Mouse (Mus musculus) C2C12 (cell line): ENCODE results near the gene Pde7b. TPM values are rescaled to one million over a fixed set of nuclear protein-coding genes. Genes with fewer than 3 reads are reported as not detected.
"Not testable (repeated sequence)": the region's sequence is repeated elsewhere in the genome, so short reads cannot be mapped to it uniquely, and the experiment has no call there.

Source experiments
- H3K27me3 ChIP-seq: one replicate; pipeline ENCODE4 v1.6.1; 2011; ENCODE audit not compliant: control insufficient read depth, insufficient read depth, insufficient read length
- H3K36me3 ChIP-seq: one replicate; pipeline ENCODE4 v1.6.1; 2011; ENCODE audit not compliant: control insufficient read depth, insufficient read depth
- H3K4me3 ChIP-seq: one replicate; pipeline ENCODE4 v1.5.1; 2011; ENCODE audit warnings: mild to moderate bottlenecking, control low read depth; ENCODE audit not compliant: poor library complexity, insufficient read depth, severe bottlenecking
- H3K79me2 ChIP-seq: one replicate; pipeline ENCODE4 v1.6.1; 2011; ENCODE audit not compliant: control insufficient read depth, insufficient read depth
- H3K79me3 ChIP-seq: one replicate; pipeline ENCODE4 v1.6.1; 2011; ENCODE audit warnings: low read depth, control low read depth
- H3ac ChIP-seq: one replicate; pipeline ENCODE3; 2011; ENCODE audit warnings: low read depth; ENCODE audit not compliant: control insufficient read depth, insufficient read length
- CEBPB ChIP-seq: IDR thresholded peaks from one replicate; pipeline ENCODE4 v1.6.1; 2011; ENCODE audit warnings: low read depth, mild to moderate bottlenecking, control low read depth, moderate library complexity
- CTCF ChIP-seq: IDR thresholded peaks from one replicate; pipeline ENCODE4 v1.5.1; 2011; ENCODE audit not compliant: control insufficient read depth, insufficient read depth, insufficient read length
- FOSL1 ChIP-seq: IDR thresholded peaks from one replicate; pipeline ENCODE4 v1.8.0; 2011; ENCODE audit warnings: mild to moderate bottlenecking, low read length; ENCODE audit not compliant: poor library complexity, insufficient read depth, severe bottlenecking
- MAX ChIP-seq: IDR thresholded peaks from one replicate; pipeline ENCODE4 v1.6.1; 2011; ENCODE audit warnings: mild to moderate bottlenecking, control low read depth
- MYOD1 ChIP-seq: IDR thresholded peaks from one replicate; pipeline ENCODE4 v1.6.1; 2011; ENCODE audit warnings: low read depth; ENCODE audit not compliant: control insufficient read depth, insufficient read length
- MYOG ChIP-seq: IDR thresholded peaks from one replicate; pipeline ENCODE4 v1.6.1; 2011; ENCODE audit not compliant: control insufficient read depth, insufficient read length; ENCODE audit errors: extremely low read depth
- USF1 ChIP-seq: IDR thresholded peaks from one replicate; pipeline ENCODE4 v1.6.1; 2011; ENCODE audit warnings: low read depth, mild to moderate bottlenecking, control low read depth, moderate library complexity
- polyA plus RNA-seq: library from polyadenylated mRNA; unstranded; fragments of >200 nt; fragmentation: generic; extraction: Trizol; gene quantifications from one replicate; pipeline ENCODE4 v1.2.1, GENCODE M21; 2012; ENCODE audit warnings: missing spikeins

The Pde7b gene
- polyA plus RNA-seq, 1 experiment: 0.06 TPM

- Histone ChIP-seq H3ac (no peak overlapping the region), H3K36me3 (no peaks in the 10 kb centered on the region), H3K79me3 (no peaks in the 10 kb centered on the region), H3K27me3 (no peaks in the 10 kb centered on the region), H3K4me3 (no peak overlapping the region), H3K79me2 (no peaks in the 10 kb centered on the region)
- no peak for TF ChIP-seq MYOG
- TF ChIP-seq CTCF: no peak
- no peak for TF ChIP-seq MYOD1
- no peak for TF ChIP-seq FOSL1
- TF ChIP-seq USF1: no peak
- TF ChIP-seq CEBPB: no peak
- no peak for TF ChIP-seq MAX
These were observed 193.0 kb downstream of the Pde7b start for GRCm38 (mm10) chr10:20531921-20532320.

- Histone ChIP-seq H3K27me3 (no peaks in the 10 kb centered on the region), H3K79me3 (no peaks in the 10 kb centered on the region), H3K79me2 (no peaks in the 10 kb centered on the region), H3ac (no peak overlapping the region), H3K4me3 (no peak overlapping the region), H3K36me3 (no peaks in the 10 kb centered on the region)
- TF ChIP-seq MYOG (no peak), MAX (no peak), CEBPB (no peak), CTCF (no peak), USF1 (no peak), MYOD1 (no peak), FOSL1 (no peak)
These were observed 196.1 kb downstream of the Pde7b start for GRCm38 (mm10) chr10:20528544-20529411.

GRCm38 (mm10) chr10:20527737-20528136, 197.1 kb downstream of the Pde7b start:
- Histone ChIP-seq H3K4me3 (no peak overlapping the region), H3K79me2 (no peaks in the 10 kb centered on the region), H3K27me3 (no peaks in the 10 kb centered on the region), H3K36me3 (no peaks in the 10 kb centered on the region), H3K79me3 (no peaks in the 10 kb centered on the region), H3ac (no peak overlapping the region)
- no peak for TF ChIP-seq MYOD1
- TF ChIP-seq FOSL1: no peak
- TF ChIP-seq USF1: no peak
- no peak for TF ChIP-seq MYOG
- no peak for TF ChIP-seq CTCF
- no peak for TF ChIP-seq MAX
- TF ChIP-seq CEBPB: no peak

- H3K79me3 ChIP-seq: no peaks in the 10 kb centered on the region
- no peak overlapping the region for H3ac ChIP-seq
- H3K36me3 ChIP-seq: no peaks in the 10 kb centered on the region
- no peak overlapping the region for H3K4me3 ChIP-seq
- TF ChIP-seq USF1 (no peak), MAX (no peak), CTCF (no peak), MYOD1 (no peak), MYOG (no peak), CEBPB (no peak), FOSL1 (no peak)
- no peaks in the 10 kb centered on the region for H3K27me3 ChIP-seq
- H3K79me2 ChIP-seq: no peaks in the 10 kb centered on the region
These were observed 206.4 kb downstream of the Pde7b start for GRCm38 (mm10) chr10:20518529-20518889.

GRCm38 (mm10) chr10:20517756-20518528, 206.9 kb downstream of the Pde7b start:
- H3ac ChIP-seq, H3K79me3 ChIP-seq, H3K4me3 ChIP-seq, H3K27me3 ChIP-seq, H3K36me3 ChIP-seq, H3K79me2 ChIP-seq: not testable (repeated sequence)

GRCm38 (mm10) chr10:20513891-20514290, 211.0 kb downstream of the Pde7b start:
- H3K27me3 ChIP-seq: no peaks in the 10 kb centered on the region
- H3ac ChIP-seq: no peak overlapping the region
- no peaks in the 10 kb centered on the region for H3K36me3 ChIP-seq
- no peaks in the 10 kb centered on the region for H3K79me3 ChIP-seq
- H3K4me3 ChIP-seq: no peak overlapping the region
- H3K79me2 ChIP-seq: no peaks in the 10 kb centered on the region
- TF ChIP-seq CEBPB: no peak
- no peak for TF ChIP-seq MYOG
- TF ChIP-seq CTCF: no peak
- no peak for TF ChIP-seq USF1
- TF ChIP-seq MYOD1: no peak
- TF ChIP-seq MAX: no peak
- no peak for TF ChIP-seq FOSL1
